21 mouse cellular contexts compared by ENCODE assay signal in the genomic region with DNA sequence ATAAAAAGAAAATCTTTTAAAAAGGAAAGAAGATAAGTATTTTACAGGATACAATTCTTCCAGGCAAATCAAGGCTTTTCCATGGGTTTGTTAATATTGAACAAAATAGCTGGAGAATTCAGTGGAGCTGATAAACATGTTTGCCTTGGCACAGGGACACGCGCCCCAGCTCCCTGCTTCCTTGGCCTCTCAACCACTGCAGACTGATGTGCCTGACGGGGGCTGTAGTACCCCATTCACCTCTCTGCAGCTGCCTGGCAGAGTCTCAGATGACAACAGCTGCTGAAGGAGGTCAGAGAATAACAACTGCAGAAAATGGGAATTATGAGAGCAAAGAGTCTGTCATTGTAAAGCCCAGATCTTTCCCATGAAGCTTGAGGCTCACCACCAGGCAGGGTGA. TPM values are rescaled to one million over a fixed set of nuclear protein-coding genes. Genes with fewer than 3 reads are reported as not detected.
DNase-seq lines count a peak whose midpoint lies in the region; ATAC-seq and TF ChIP-seq lines count a peak whose summit lies in the region.
"Had no signal": no experiment of that assay in that cellular context is flagged by ENCODE, and none has a peak within 500 bp of the region (broad histone marks: within the 10 kb centered on the region; RNA-seq: fewer than 3 reads in every experiment).

No protein-coding gene starts in this region.

- H3K27me3 ChIP-seq in embryonic facial prominence, embryonic 14.5 days (replicated peaks; ENCODE audit: control insufficient read depth, insufficient read depth, low read length), result no peaks in the 10 kb centered on the region
- no peaks in the 10 kb centered on the region for H3K27me3 ChIP-seq in embryonic facial prominence, embryonic 10.5 days (replicated peaks; ENCODE audit: low read depth, poor library complexity, severe bottlenecking)
- H3K27me3 ChIP-seq in intestine, embryonic 14.5 days (replicated peaks; ENCODE audit: control insufficient read depth, insufficient read depth, low read length), result no peaks in the 10 kb centered on the region
- no peaks in the 10 kb centered on the region for H3K27me3 ChIP-seq in intestine, embryonic 16.5 days (replicated peaks; ENCODE audit: control insufficient read depth, insufficient read depth, low read length)
- no peaks in the 10 kb centered on the region for H3K27me3 ChIP-seq in thymus, adult 2 months (ENCODE audit: control insufficient read depth, insufficient read depth, low read length)
- H3K27me3 ChIP-seq: midbrain, embryonic 13.5 days had no signal

- H3K27ac ChIP-seq in embryonic facial prominence, embryonic 14.5 days (replicated peaks; ENCODE audit: low read depth, low read length), result no peak overlapping the region
- H3K27ac ChIP-seq in embryonic facial prominence, embryonic 10.5 days (replicated peaks), result no peak overlapping the region
- H3K27ac ChIP-seq in intestine, embryonic 14.5 days (ENCODE audit: low read depth), result no peak overlapping the region
- H3K27ac ChIP-seq in intestine, embryonic 16.5 days (ENCODE audit: low read length), result no peak overlapping the region
- no peak overlapping the region for H3K27ac ChIP-seq in thymus, adult 2 months (ENCODE audit: control insufficient read depth, insufficient read depth, low read length)
- H3K27ac ChIP-seq: hindbrain, embryonic 10.5 days; macrophage; midbrain, embryonic 13.5 days had no signal

- TF ChIP-seq POLR2A in thymus, adult 2 months (IDR thresholded peaks at IDR 0.05; ENCODE audit: control insufficient read depth, extremely low read depth, insufficient read depth, low read length, poor library complexity), result no peak

- no peak overlapping the region for H3K4me2 ChIP-seq in embryonic facial prominence, embryonic 14.5 days (ENCODE audit: low read depth, low read length)
- H3K4me2 ChIP-seq in intestine, embryonic 14.5 days (ENCODE audit: low read length), result no peak overlapping the region
- no peak overlapping the region for H3K4me2 ChIP-seq in intestine, embryonic 16.5 days (ENCODE audit: low read depth, low read length)
- H3K4me2 ChIP-seq: lung, embryonic 14.5 days; midbrain, embryonic 13.5 days had no signal

- DNase-seq in embryonic facial prominence, embryonic 14.5 days (ENCODE audit: low spot score), result peak; percentile 62
- DNase-seq in embryonic facial prominence, embryonic 10.5 days (ENCODE audit: low spot score), result no peak
- DNase-seq in intestine, embryonic 14.5 days (ENCODE audit: low spot score), result peak; percentile 15
- peak; percentile 10 for DNase-seq in ovary, adult 18-20 months (ENCODE audit: low spot score)
- DNase-seq in ovary, postnatal 10 days (ENCODE audit: low spot score), result no peak
- no peak for DNase-seq in thymus, adult 2 months
- no peak for DNase-seq in gastrocnemius, postnatal 25 days
- DNase-seq: adrenal gland, postnatal 36 days; cerebellum, postnatal 14 days; left cerebral cortex, postnatal 4 days; lung, embryonic 14.5 days had no signal

- peak; percentile 62; the same call in 1 of the 2 replicates for ATAC-seq in embryonic facial prominence, embryonic 14.5 days (ENCODE audit: low read depth)
- ATAC-seq in intestine, embryonic 14.5 days (replicated peaks; ENCODE audit: low FRiP score, low TSS enrichment, low read depth), result no peak
- ATAC-seq in intestine, embryonic 16.5 days, result no peak
- ATAC-seq: inflammation-experienced regulatory T-cells, adult 6 months; midbrain, embryonic 13.5 days had no signal

- no peaks in the 10 kb centered on the region for H3K4me1 ChIP-seq in embryonic facial prominence, embryonic 14.5 days (ENCODE audit: control insufficient read depth, insufficient read depth, low read length)
- H3K4me1 ChIP-seq in embryonic facial prominence, embryonic 10.5 days, result 0 out of 2 replicates have a peak, but pooled peaks cover 2% of the 10 kb centered on the region
- no peaks in the 10 kb centered on the region for H3K4me1 ChIP-seq in intestine, embryonic 14.5 days (replicated peaks; ENCODE audit: control insufficient read depth, insufficient read depth, low read length)
- no peaks in the 10 kb centered on the region for H3K4me1 ChIP-seq in intestine, embryonic 16.5 days (ENCODE audit: control insufficient read depth, insufficient read depth, low read length)
- H3K4me1 ChIP-seq in thymus, adult 2 months (replicated peaks; ENCODE audit: control insufficient read depth, insufficient read depth, low read length), result no peaks in the 10 kb centered on the region

- no peak for TF ChIP-seq CTCF in thymus, adult 2 months (IDR thresholded peaks at IDR 0.05; ENCODE audit: borderline replicate concordance, control insufficient read depth, extremely low read depth, insufficient read depth, low read length, poor library complexity)

- H3K9ac ChIP-seq in embryonic facial prominence, embryonic 14.5 days (ENCODE audit: low read depth, low read length), result no peak overlapping the region
- H3K9ac ChIP-seq in intestine, embryonic 14.5 days (ENCODE audit: low read length), result no peak overlapping the region
- no peak overlapping the region for H3K9ac ChIP-seq in intestine, embryonic 16.5 days (ENCODE audit: low read depth, low read length)
- H3K9ac ChIP-seq: lung, embryonic 14.5 days; midbrain, embryonic 13.5 days had no signal

- no peaks in the 10 kb centered on the region for H3K36me3 ChIP-seq in embryonic facial prominence, embryonic 14.5 days (ENCODE audit: control insufficient read depth, insufficient read depth, low read length)
- H3K36me3 ChIP-seq in embryonic facial prominence, embryonic 10.5 days (replicated peaks), result no peaks in the 10 kb centered on the region
- no peaks in the 10 kb centered on the region for H3K36me3 ChIP-seq in intestine, embryonic 14.5 days (ENCODE audit: control insufficient read depth, insufficient read depth, low read length)
- no peaks in the 10 kb centered on the region for H3K36me3 ChIP-seq in intestine, embryonic 16.5 days (ENCODE audit: control insufficient read depth, insufficient read depth, low read length)
- no peaks in the 10 kb centered on the region for H3K36me3 ChIP-seq in thymus, adult 2 months (ENCODE audit: control insufficient read depth, insufficient read depth, low read length)
- H3K36me3 ChIP-seq: hindbrain, embryonic 10.5 days; midbrain, embryonic 13.5 days had no signal

- H3K4me3 ChIP-seq in embryonic facial prominence, embryonic 14.5 days (ENCODE audit: low read depth, low read length), result no peak overlapping the region
- no peak overlapping the region for H3K4me3 ChIP-seq in embryonic facial prominence, embryonic 10.5 days
- H3K4me3 ChIP-seq in intestine, embryonic 14.5 days (ENCODE audit: low read depth, low read length), result no peak overlapping the region
- no peak overlapping the region for H3K4me3 ChIP-seq in intestine, embryonic 16.5 days (ENCODE audit: low read length)
- H3K4me3 ChIP-seq in thymus, adult 2 months (ENCODE audit: control insufficient read depth, insufficient read depth, low read length), result no peak overlapping the region
- H3K4me3 ChIP-seq: erythroblast, embryonic 14.5 days; hindbrain, embryonic 10.5 days; midbrain, embryonic 13.5 days had no signal

- WGBS in embryonic facial prominence, embryonic 14.5 days, result 56% methylated on average over 3 of the region's 3 CpGs
- 78% methylated on average over 3 of the region's 3 CpGs for WGBS in embryonic facial prominence, embryonic 10.5 days
- 60% methylated on average over 3 of the region's 3 CpGs for WGBS in intestine, embryonic 14.5 days
- WGBS in intestine, embryonic 16.5 days, result 69% methylated on average over 3 of the region's 3 CpGs
- WGBS in thymus, adult 2 months, result 88% methylated on average over 3 of the region's 3 CpGs

- H3K9me3 ChIP-seq in embryonic facial prominence, embryonic 14.5 days (ENCODE audit: control insufficient read depth, low read length), result no peaks in the 10 kb centered on the region
- H3K9me3 ChIP-seq in embryonic facial prominence, embryonic 10.5 days, result no peaks in the 10 kb centered on the region
- no peaks in the 10 kb centered on the region for H3K9me3 ChIP-seq in intestine, embryonic 14.5 days (ENCODE audit: control insufficient read depth, low read length)
- no peaks in the 10 kb centered on the region for H3K9me3 ChIP-seq in intestine, embryonic 16.5 days (ENCODE audit: control insufficient read depth, low read length)
- H3K9me3 ChIP-seq: hindbrain, embryonic 10.5 days; midbrain, embryonic 13.5 days had no signal

RNA-seq across cellular contexts. Expression of a gene that starts 27.3 kb away (rescaled TPM):
- not detected in 2 replicates for polyA plus RNA-seq in embryonic facial prominence, embryonic 14.5 days (2014; fragmentation: Nextera tagmentation; extraction: Ambion mirVana)
- polyA plus RNA-seq in embryonic facial prominence, embryonic 10.5 days (2016; fragmentation: Nextera tagmentation; extraction: Ambion mirVana), result not detected in 2 replicates
- polyA plus RNA-seq in intestine, embryonic 14.5 days (2014; fragmentation: Nextera tagmentation; extraction: Ambion mirVana), result not detected in 2 replicates
- not detected in 2 replicates for polyA plus RNA-seq in intestine, embryonic 16.5 days (2015; fragmentation: Nextera tagmentation; extraction: Ambion mirVana)
- polyA plus RNA-seq in thymus, adult 2 months (2012; rRNA removed), result not detected in 2 replicates
- not detected for total RNA-seq in gastrocnemius, postnatal 25 days (2021)
- total RNA-seq: adrenal gland, postnatal 36 days; granulocyte monocyte progenitor cell, adult 5-6 weeks; layer of hippocampus, postnatal 25 days; left cerebral cortex, postnatal 4 days had no signal
- polyA plus RNA-seq: erythroblast, embryonic 14.5 days; hindbrain, embryonic 10.5 days; inflammation-experienced regulatory T-cells, adult 6 months; large intestine, adult 2 months; lung, embryonic 14.5 days; macrophage; midbrain, embryonic 13.5 days; small intestine, adult 2 months had no signal

RNA-seq across cellular contexts. Expression of a gene that starts 53.6 kb away (rescaled TPM):
- 24.4 and 28.2 TPM in 2 replicates for polyA plus RNA-seq in embryonic facial prominence, embryonic 14.5 days (2014; fragmentation: Nextera tagmentation; extraction: Ambion mirVana)
- 38.2 and 39.5 TPM in 2 replicates for polyA plus RNA-seq in embryonic facial prominence, embryonic 10.5 days (2016; fragmentation: Nextera tagmentation; extraction: Ambion mirVana)
- 52.1 and 54.0 TPM in 2 replicates for polyA plus RNA-seq in intestine, embryonic 14.5 days (2014; fragmentation: Nextera tagmentation; extraction: Ambion mirVana)
- polyA plus RNA-seq in intestine, embryonic 16.5 days (2015; fragmentation: Nextera tagmentation; extraction: Ambion mirVana), result 53.0 and 54.1 TPM in 2 replicates
- polyA plus RNA-seq in thymus, adult 2 months (2012; rRNA removed), result 21.4 and 23.5 TPM in 2 replicates
- total RNA-seq in gastrocnemius, postnatal 25 days (2021), result 10 to 100 TPM in 1 of 2 experiments, 1 to 10 TPM in 1; 9.4 to 20.5 TPM

Comparison
In these comparisons a context has a peak if more than half of its experiments do, and no peak if none do; other contexts are left out.
1. DNase-seq: peak in embryonic facial prominence, embryonic 14.5 days (single experiment), intestine, embryonic 14.5 days (single experiment) and ovary, adult 18-20 months (single experiment); none in embryonic facial prominence, embryonic 10.5 days (single experiment), ovary, postnatal 10 days (single experiment), thymus, adult 2 months (single experiment) and gastrocnemius, postnatal 25 days (single experiment).